ENCODE assay signal across 10 mouse cellular contexts in genomic region chr7:143505823-143506222, GRCm38 (mm10). TPM values are rescaled to one million over a fixed set of nuclear protein-coding genes. Genes with fewer than 3 reads are reported as not detected.
DNase-seq lines count a peak whose midpoint lies in the region; ATAC-seq and TF ChIP-seq lines count a peak whose summit lies in the region.
"Had no signal": no experiment of that assay in that cellular context is flagged by ENCODE, and none has a peak within 500 bp of the region (broad histone marks: within the 10 kb centered on the region; RNA-seq: fewer than 3 reads in every experiment).

No protein-coding gene starts in this region.

- H3K4me2 ChIP-seq in hindbrain, embryonic 16.5 days (ENCODE audit: low read length), result no peak overlapping the region
- H3K4me2 ChIP-seq in heart, postnatal 0 days (ENCODE audit: low read depth, low read length), result no peak overlapping the region
- H3K4me2 ChIP-seq: embryonic facial prominence, embryonic 15.5 days had no signal

- H3K4me3 ChIP-seq in hindbrain, embryonic 10.5 days, result no peak overlapping the region
- H3K4me3 ChIP-seq in hindbrain, embryonic 16.5 days (ENCODE audit: low read length), result no peak overlapping the region
- H3K4me3 ChIP-seq in heart, postnatal 0 days (ENCODE audit: low read depth, low read length), result no peak overlapping the region
- H3K4me3 ChIP-seq: embryonic facial prominence, embryonic 15.5 days had no signal

- ATAC-seq in hindbrain, embryonic 16.5 days, result no peak
- peak; percentile 70 for ATAC-seq in common myeloid progenitor, adult 5-6 weeks (replicated peaks; ENCODE audit: low read depth, poor library complexity, severe bottlenecking)
- ATAC-seq in heart, postnatal 0 days (ENCODE audit: insufficient read depth, low read depth), result no peak

- no peak for TF ChIP-seq EP300 in heart, postnatal 0 days (IDR thresholded peaks at IDR 0.05; ENCODE audit: low read depth)

- no peaks in the 10 kb centered on the region for H3K9me3 ChIP-seq in hindbrain, embryonic 10.5 days
- no peaks in the 10 kb centered on the region for H3K9me3 ChIP-seq in hindbrain, embryonic 16.5 days (ENCODE audit: control insufficient read depth, low read length)
- no peaks in the 10 kb centered on the region for H3K9me3 ChIP-seq in heart, postnatal 0 days (replicated peaks; ENCODE audit: control insufficient read depth, low read length)
- H3K9me3 ChIP-seq: embryonic facial prominence, embryonic 15.5 days had no signal

- intact Hi-C loops in left cerebral cortex, postnatal 36 days (cut with DNase I), result loop anchor here (1.0 kb wide), 1 partner anchor 26 kb away; no protein-coding TSS in a partner anchor

- H3K4me1 ChIP-seq in hindbrain, embryonic 10.5 days (replicated peaks), result peaks cover 18% of the 10 kb centered on the region
- peaks cover 12% of the 10 kb centered on the region for H3K4me1 ChIP-seq in hindbrain, embryonic 16.5 days (ENCODE audit: control insufficient read depth, insufficient read depth, low read depth, low read length)
- H3K4me1 ChIP-seq in heart, postnatal 0 days (ENCODE audit: control insufficient read depth, insufficient read depth), result peaks cover 10% of the 10 kb centered on the region; the same call in 1 of the 2 replicates

- 0 out of 2 replicates have a peak, but pooled peaks cover 5% of the 10 kb centered on the region for H3K36me3 ChIP-seq in hindbrain, embryonic 10.5 days
- H3K36me3 ChIP-seq in hindbrain, embryonic 16.5 days (ENCODE audit: control insufficient read depth, insufficient read depth, low read length), result no peaks in the 10 kb centered on the region
- H3K36me3 ChIP-seq in heart, postnatal 0 days (replicated peaks; ENCODE audit: control insufficient read depth, insufficient read depth, low read length), result no peaks in the 10 kb centered on the region
- H3K36me3 ChIP-seq: embryonic facial prominence, embryonic 15.5 days had no signal

- peak; percentile 56 for TF ChIP-seq CTCF in heart, postnatal 0 days (IDR thresholded peaks at IDR 0.05; ENCODE audit: low read depth)

- 25% methylated on average over 11 of the region's 11 CpGs for WGBS in hindbrain, embryonic 10.5 days
- 31% methylated on average over 11 of the region's 11 CpGs for WGBS in hindbrain, embryonic 16.5 days
- 29% methylated on average over 11 of the region's 11 CpGs for WGBS in heart, postnatal 0 days

- DNase-seq in hindbrain, embryonic 10.5 days (ENCODE audit: low spot score), result peak; percentile 71
- DNase-seq in T-cell, adult 2 months (ENCODE audit: low spot score), result peak; percentile 72
- DNase-seq in heart, postnatal 0 days (ENCODE audit: low spot score), result peak; percentile 36
- DNase-seq in left cerebral cortex, postnatal 36 days (ENCODE audit: low spot score in 2 of 2), result peak; percentile 30 to 45
- peak; percentile 50 for DNase-seq in ovary, postnatal 10 days (ENCODE audit: low spot score)
- peak; percentile 68 to 82 for DNase-seq in thymus, postnatal 10 days (ENCODE audit: low spot score in 2 of 2)

- H3K27ac ChIP-seq in hindbrain, embryonic 10.5 days, result no peak overlapping the region
- no peak overlapping the region for H3K27ac ChIP-seq in hindbrain, embryonic 16.5 days (ENCODE audit: low read depth, low read length)
- no peak overlapping the region for H3K27ac ChIP-seq in heart, postnatal 0 days (ENCODE audit: low read depth)
- H3K27ac ChIP-seq: embryonic facial prominence, embryonic 15.5 days had no signal

- H3K9ac ChIP-seq in hindbrain, embryonic 16.5 days (ENCODE audit: low read depth, low read length), result no peak overlapping the region
- no peak overlapping the region for H3K9ac ChIP-seq in heart, postnatal 0 days (replicated peaks; ENCODE audit: low read depth, low read length)
- H3K9ac ChIP-seq: embryonic facial prominence, embryonic 15.5 days had no signal

- peaks cover 47% of the 10 kb centered on the region for H3K27me3 ChIP-seq in hindbrain, embryonic 10.5 days (ENCODE audit: insufficient read depth, poor library complexity, severe bottlenecking)
- H3K27me3 ChIP-seq in hindbrain, embryonic 16.5 days (replicated peaks; ENCODE audit: control insufficient read depth, insufficient read depth, low read length), result peaks cover 32% of the 10 kb centered on the region
- H3K27me3 ChIP-seq in heart, postnatal 0 days (ENCODE audit: control insufficient read depth, insufficient read depth, low read length), result peaks cover 37% of the 10 kb centered on the region

RNA-seq across cellular contexts. Expression of gene Phlda2, which starts 2.9 kb away (rescaled TPM):
- 0.92 and 1.5 TPM in 2 replicates for polyA plus RNA-seq in hindbrain, embryonic 10.5 days (2016; fragmentation: Nextera tagmentation; extraction: Ambion mirVana)
- polyA plus RNA-seq in hindbrain, embryonic 16.5 days (2015; fragmentation: Nextera tagmentation; extraction: Ambion mirVana), result 0.56 and 0.57 TPM in 2 replicates
- total RNA-seq in common myeloid progenitor, adult 5-6 weeks (2017), result 2.6 and 3.2 TPM in 2 replicates
- 1.0 TPM in 1 of 2 replicates, not detected in the other for total RNA-seq in heart, postnatal 0 days (2014; rRNA removed; ENCODE audit: low replicate concordance)
- not detected in 2 replicates for polyA plus RNA-seq in heart, postnatal 0 days (2015; fragmentation: Nextera tagmentation; extraction: Ambion mirVana)
- not detected for total RNA-seq in left cerebral cortex, postnatal 36 days (2021)
- polyA plus RNA-seq: neural tube, embryonic 14.5 days had no signal

RNA-seq across cellular contexts. Expression of gene Slc22a18, which starts 32.3 kb away (rescaled TPM):
- polyA plus RNA-seq in hindbrain, embryonic 10.5 days (2016; fragmentation: Nextera tagmentation; extraction: Ambion mirVana), result 0.39 and 0.58 TPM in 2 replicates
- 0.79 and 1.00 TPM in 2 replicates for polyA plus RNA-seq in hindbrain, embryonic 16.5 days (2015; fragmentation: Nextera tagmentation; extraction: Ambion mirVana)
- 2.6 TPM in 1 of 2 replicates, not detected in the other for total RNA-seq in common myeloid progenitor, adult 5-6 weeks (2017)
- 0.27 TPM in 1 of 2 replicates, not detected in the other for total RNA-seq in heart, postnatal 0 days (2014; rRNA removed; ENCODE audit: low replicate concordance)
- polyA plus RNA-seq in heart, postnatal 0 days (2015; fragmentation: Nextera tagmentation; extraction: Ambion mirVana), result 0.60 and 0.93 TPM in 2 replicates
- under 1 TPM; 0.34 to 0.89 TPM for total RNA-seq in left cerebral cortex, postnatal 36 days (2021)

RNA-seq across cellular contexts. Expression of gene Nap1l4, which starts 43.1 kb away (rescaled TPM):
- polyA plus RNA-seq in hindbrain, embryonic 10.5 days (2016; fragmentation: Nextera tagmentation; extraction: Ambion mirVana), result 365 and 372 TPM in 2 replicates
- polyA plus RNA-seq in hindbrain, embryonic 16.5 days (2015; fragmentation: Nextera tagmentation; extraction: Ambion mirVana), result 323 and 328 TPM in 2 replicates
- total RNA-seq in common myeloid progenitor, adult 5-6 weeks (2017), result 151 and 177 TPM in 2 replicates
- 142 and 153 TPM in 2 replicates for total RNA-seq in heart, postnatal 0 days (2014; rRNA removed; ENCODE audit: low replicate concordance)
- polyA plus RNA-seq in heart, postnatal 0 days (2015; fragmentation: Nextera tagmentation; extraction: Ambion mirVana), result 193 and 200 TPM in 2 replicates
- total RNA-seq in left cerebral cortex, postnatal 36 days (2021), result 100 to 1,000 TPM; 110 to 117 TPM

RNA-seq across cellular contexts. Expression of gene Cdkn1c, which starts 45.0 kb away (rescaled TPM):
- polyA plus RNA-seq in hindbrain, embryonic 10.5 days (2016; fragmentation: Nextera tagmentation; extraction: Ambion mirVana), result 438 and 682 TPM in 2 replicates
- 165 and 231 TPM in 2 replicates for polyA plus RNA-seq in hindbrain, embryonic 16.5 days (2015; fragmentation: Nextera tagmentation; extraction: Ambion mirVana)
- 1.6 and 2.6 TPM in 2 replicates for total RNA-seq in common myeloid progenitor, adult 5-6 weeks (2017)
- total RNA-seq in heart, postnatal 0 days (2014; rRNA removed; ENCODE audit: low replicate concordance), result 94.6 and 143 TPM in 2 replicates
- 81.3 and 97.4 TPM in 2 replicates for polyA plus RNA-seq in heart, postnatal 0 days (2015; fragmentation: Nextera tagmentation; extraction: Ambion mirVana)
- 10 to 100 TPM; 11.9 to 14.2 TPM for total RNA-seq in left cerebral cortex, postnatal 36 days (2021)
